Mouse (Mus musculus): ENCODE results near the gene Kctd18.

DNA sequence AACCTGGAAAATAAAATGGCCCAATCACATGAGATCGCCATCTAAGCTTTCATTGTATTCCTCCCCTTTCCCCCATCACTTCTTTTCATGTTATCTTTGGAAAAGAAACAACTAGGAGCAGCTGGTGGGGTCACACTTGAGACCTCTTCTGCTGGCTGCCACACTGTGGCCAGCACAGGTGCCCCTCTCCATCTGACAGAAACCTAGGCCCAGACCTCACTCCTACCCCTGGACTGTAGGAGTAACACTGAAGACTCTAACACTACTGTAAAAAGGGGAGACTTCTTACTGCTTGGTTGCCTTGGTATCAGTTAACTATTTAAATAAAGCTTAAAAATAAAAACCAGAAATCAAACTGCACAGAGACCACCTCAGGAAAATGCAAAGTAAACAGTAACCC is 63.0 kb downstream of the Kctd18 start:
- TF ChIP-seq CTCF (IDR thresholded peaks at IDR 0.05) (no peak), EP300 (IDR thresholded peaks at IDR 0.05) (no peak)

All from lung, postnatal 0 days (tissue).